Mouse (Mus musculus) kidney, postnatal 0 days (tissue): ENCODE results near the gene Noxo1. TPM values are rescaled to one million over a fixed set of nuclear protein-coding genes. Genes with fewer than 3 reads are reported as not detected.

Experiments
- ATAC-seq: fragments of 200-750 bp; cut with Nextera tagmentation; replicated peaks from 2 replicates; pipeline ENCODE4 v1.8.0; 2017; ENCODE audit warnings: low read depth, moderate number of reproducible peaks, moderate TSS enrichment, moderate library complexity; ENCODE audit not compliant: low FRiP score
- DNase-seq: peaks from one replicate; pipeline ENCODE4 v3.0.0-alpha.2; 2016; ENCODE audit warnings: low spot score
- H3K27ac ChIP-seq: fragments of 300-500 bp; sonication (generic); 2 replicates; pipeline ENCODE4 v1.5.1; 2014; ENCODE audit warnings: mild to moderate bottlenecking
- H3K27me3 ChIP-seq: fragments of 300-500 bp; sonication (generic); 2 replicates; pipeline ENCODE4 v1.6.1; 2014; ENCODE audit warnings: low read length, mixed read lengths; ENCODE audit not compliant: insufficient read depth
- H3K36me3 ChIP-seq: fragments of 300-500 bp; sonication (generic); 2 replicates; pipeline ENCODE4 v1.6.1; 2014; ENCODE audit warnings: low read length, mixed read lengths; ENCODE audit not compliant: insufficient read depth
- H3K4me1 ChIP-seq: fragments of 300-500 bp; sonication (generic); replicated peaks from 2 replicates; pipeline ENCODE4 v1.6.1; 2014; ENCODE audit warnings: antibody characterized with exemption, low read length, mixed read lengths; ENCODE audit not compliant: insufficient read depth
- H3K4me2 ChIP-seq: fragments of 300-500 bp; sonication (generic); 2 replicates; pipeline ENCODE4 v1.6.1; 2014; ENCODE audit warnings: mild to moderate bottlenecking, low read length, moderate library complexity, mixed read lengths
- H3K4me3 ChIP-seq: fragments of 300-500 bp; sonication (generic); replicated peaks from 2 replicates; pipeline ENCODE4 v1.5.1; 2014; ENCODE audit warnings: low read depth, low read length
- H3K9ac ChIP-seq: fragments of 300-500 bp; sonication (generic); 2 replicates; pipeline ENCODE4 v1.6.1; 2014; ENCODE audit warnings: low read depth, low read length
- H3K9me3 ChIP-seq: fragments of 300-500 bp; sonication (generic); replicated peaks from 2 replicates; pipeline ENCODE4 v1.6.1; 2016; ENCODE audit warnings: low read length, inconsistent platforms, mixed read lengths
- CTCF ChIP-seq: IDR thresholded peaks from 2 replicates; pipeline ENCODE4 v1.5.1; 2016; ENCODE audit warnings: antibody characterized with exemption, low read depth, mild to moderate bottlenecking, moderate library complexity
- WGBS: fragments of 180-500 bp; shearing (Covaris S2); extraction: QIAGEN DNeasy Blood & Tissue Kit; methylation state at CpG from one replicate; pipeline ENCODE4 v1.1.7; 2014; 5-methylcytosine and 5-hydroxymethylcytosine counted together
- polyA plus RNA-seq: library from polyadenylated mRNA; unstranded; fragments of >200 nt; fragmentation: Nextera tagmentation; extraction: Ambion mirVana; gene quantifications from 2 replicates; pipeline ENCODE4 v1.2.1, GENCODE M21; 2015

The Noxo1 gene
- polyA plus RNA-seq, 1 experiment from 2014 or later, result 2.6 TPM

- peaks cover 14% of the 10 kb centered on the region for H3K27me3 ChIP-seq
- no peak for TF ChIP-seq CTCF
- H3K27ac ChIP-seq, result no peak overlapping the region
- peak overlapping the region; percentile 32 for H3K4me3 ChIP-seq
- H3K4me1 ChIP-seq, result peaks cover 15% of the 10 kb centered on the region
- ATAC-seq (no peak), DNase-seq (no peak)
- no peaks in the 10 kb centered on the region for H3K9me3 ChIP-seq
- peak overlapping the region; percentile 40 for H3K9ac ChIP-seq
- H3K4me2 ChIP-seq, result peak overlapping the region; percentile 61
- 0 out of 2 replicates have a peak, but pooled peaks cover 2% of the 10 kb centered on the region for H3K36me3 ChIP-seq
- 21% methylated on average over 23 of the region's 23 CpGs for WGBS
Measured at GRCm38 (mm10) chr17:24687599-24687998, 8.4 kb upstream of the Noxo1 start.

GRCm38 (mm10) chr17:24689251-24690081 lies 6.6 kb upstream of the Noxo1 start, which contains the start of gene Syngr3:
Syngr3 (minus strand) TSS chr17:24689955.
- H3K27me3 ChIP-seq, result peaks cover 14% of the 10 kb centered on the region
- WGBS, result under 1% methylated on average over 54 of the region's 55 CpGs
- no peaks in the 10 kb centered on the region for H3K9me3 ChIP-seq
- peak within 1 kb of the TSS; percentile 89 for H3K4me2 ChIP-seq
- DNase-seq, result no peak
- 0 out of 2 replicates have a peak, but pooled peaks cover 9% of the 10 kb centered on the region for H3K36me3 ChIP-seq
- no peak within 1 kb of the TSS for H3K27ac ChIP-seq
- H3K4me3 ChIP-seq, result peak within 1 kb of the TSS; percentile 43
- no peak for ATAC-seq
- peak within 1 kb of the TSS; percentile 49; the same call in 1 of the 2 replicates for H3K9ac ChIP-seq
- peaks cover 15% of the 10 kb centered on the region for H3K4me1 ChIP-seq
- no peak for TF ChIP-seq CTCF

GRCm38 (mm10) chr17:24692385-24692784 lies 3.6 kb upstream of the Noxo1 start:
- 81% methylated on average over 5 of the region's 5 CpGs for WGBS
- ATAC-seq, result no peak

GRCm38 (mm10) chr17:24695326-24696010 lies 566 bp upstream of the Noxo1 start:
- peak overlapping the region; percentile 80 for H3K9ac ChIP-seq
- peaks cover 17% of the 10 kb centered on the region for H3K36me3 ChIP-seq
- H3K9me3 ChIP-seq, result no peaks in the 10 kb centered on the region
- WGBS, result 3% methylated on average over 51 of the region's 51 CpGs
- peak overlapping the region; percentile 88 for H3K4me2 ChIP-seq
- TF ChIP-seq CTCF, result no peak
- no peaks in the 10 kb centered on the region for H3K27me3 ChIP-seq
- peak; percentile 8; the same call in 1 of the 2 replicates for ATAC-seq
- H3K27ac ChIP-seq, result peak overlapping the region; percentile 84
- peak overlapping the region; percentile 78 for H3K4me3 ChIP-seq
- no peak for DNase-seq
- peaks cover 15% of the 10 kb centered on the region for H3K4me1 ChIP-seq

More at GRCm38 (mm10) chr17:24692385-24692784, 3.6 kb upstream of the Noxo1 start:
- Histone ChIP-seq H3K27me3 (peaks cover 14% of the 10 kb centered on the region), H3K36me3 (0 out of 2 replicates have a peak, but pooled peaks cover 9% of the 10 kb centered on the region), H3K27ac (no peak overlapping the region), H3K9me3 (no peaks in the 10 kb centered on the region), H3K4me3 (no peak overlapping the region), H3K9ac (no peak overlapping the region), H3K4me2 (no peak overlapping the region), H3K4me1 (peaks cover 27% of the 10 kb centered on the region)
- no peak for TF ChIP-seq CTCF
- no peak for DNase-seq

GRCm38 (mm10) chr17:24697985-24698384 lies 2.0 kb downstream of the Noxo1 start:
- H3K4me2 ChIP-seq, result no peak overlapping the region
- H3K36me3 ChIP-seq, result peaks cover 24% of the 10 kb centered on the region
- H3K27ac ChIP-seq, result no peak overlapping the region
- TF ChIP-seq CTCF, result no peak
- DNase-seq (peak; percentile 21), ATAC-seq (no peak)
- peaks cover 15% of the 10 kb centered on the region for H3K4me1 ChIP-seq
- H3K4me3 ChIP-seq, result no peak overlapping the region
- H3K9ac ChIP-seq, result no peak overlapping the region
- 18% methylated on average over 5 of the region's 5 CpGs for WGBS
- H3K27me3 ChIP-seq, result no peaks in the 10 kb centered on the region
- H3K9me3 ChIP-seq, result no peaks in the 10 kb centered on the region

- DNase-seq (no peak), ATAC-seq (no peak)
- no peaks in the 10 kb centered on the region for H3K27me3 ChIP-seq
- no peak overlapping the region for H3K4me2 ChIP-seq
- peaks cover 15% of the 10 kb centered on the region for H3K4me1 ChIP-seq
- WGBS, result 71% methylated on average over 9 of the region's 9 CpGs
- peaks cover 21% of the 10 kb centered on the region for H3K36me3 ChIP-seq
- no peaks in the 10 kb centered on the region for H3K9me3 ChIP-seq
- no peak overlapping the region for H3K4me3 ChIP-seq
- H3K27ac ChIP-seq, result no peak overlapping the region
- TF ChIP-seq CTCF, result no peak
- no peak overlapping the region for H3K9ac ChIP-seq
Measured at GRCm38 (mm10) chr17:24698715-24699114, 2.7 kb downstream of the Noxo1 start.
